Mouse (Mus musculus): ENCODE measurements around the gene P2ry2. TPM values are rescaled to one million over a fixed set of nuclear protein-coding genes. Genes with fewer than 3 reads are reported as not detected.

P2ry2 gene
- total RNA-seq, 1 experiment = 2.8 TPM

- TF ChIP-seq ZC3H11A (IDR thresholded peaks at IDR 0.05; ENCODE audit: borderline replicate concordance, low read depth, low read length) (no peak), MAFK (IDR thresholded peaks at IDR 0.05; ENCODE audit: insufficient read depth, low read depth, low read length) (no peak), CHD2 (IDR thresholded peaks at IDR 0.05; ENCODE audit: low read depth, low read length) (no peak), ZNF384 (IDR thresholded peaks at IDR 0.05; ENCODE audit: low read depth, low read length) (no peak), HCFC1 (IDR thresholded peaks at IDR 0.05; ENCODE audit: borderline replicate concordance, insufficient read depth, low read length) (no peak)
- in situ Hi-C loops (cut with MboI; ENCODE audit: low sequenced_read_pairs in 2 of 2, unreplicated experiment in 2 of 2) = no loop called here
- H3K4me1 ChIP-seq (ENCODE audit: control insufficient read depth in 2 of 2, insufficient read depth in 2 of 2, low read length in 2 of 2, poor library complexity in 1 of 2) = peaks cover 0 to 3% of the 10 kb centered on the region in 2 experiments; a peak in 1 of 4 replicates
Observed at GRCm38 (mm10) chr7:100951903-100952302, 60.8 kb downstream of the P2ry2 start.

DNA sequence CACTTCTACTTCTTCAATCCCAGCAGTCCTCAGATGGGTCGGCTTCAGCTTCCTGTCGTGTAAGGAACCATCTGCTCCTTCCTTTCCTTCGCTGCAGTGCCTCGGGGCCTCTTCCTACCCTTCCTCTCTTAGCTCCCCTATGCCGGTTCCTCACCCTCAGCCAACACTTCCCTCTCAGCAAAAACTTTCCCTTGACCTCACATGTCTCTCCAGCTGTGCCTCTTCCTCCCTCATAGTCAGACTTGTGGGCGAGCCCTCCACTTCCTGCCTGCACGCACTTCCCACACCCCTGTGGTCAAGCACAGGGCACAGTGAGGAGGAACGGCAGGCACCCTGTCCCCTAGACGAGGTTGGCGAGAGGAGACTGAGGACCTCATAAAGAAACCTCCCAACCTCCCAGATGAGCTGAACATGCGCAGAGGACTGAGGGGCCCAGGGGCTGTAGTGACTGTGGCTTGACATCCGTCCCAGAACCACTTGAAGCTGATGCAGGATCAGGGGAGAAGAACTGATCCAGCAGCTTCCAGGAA lies 62.1 kb downstream of the P2ry2 start:
- H3K9ac ChIP-seq (ENCODE audit: insufficient read depth, low read depth, low read length, poor library complexity, severe bottlenecking) = no peak overlapping the region
- DNase-seq (ENCODE audit: low read depth, low spot score) = no peak
- no peak for TF ChIP-seq ZC3H11A (IDR thresholded peaks at IDR 0.05; ENCODE audit: borderline replicate concordance, low read depth, low read length)
- H3K36me3 ChIP-seq (ENCODE audit: control insufficient read depth, insufficient read depth, low read length, poor library complexity, severe bottlenecking) = no peaks in the 10 kb centered on the region
- no peak overlapping the region for H3K4me3 ChIP-seq (ENCODE audit: insufficient read depth in 1 of 2, low read depth in 1 of 2, low read length in 2 of 2, poor library complexity in 1 of 2, severe bottlenecking in 1 of 2)
- H3K27ac ChIP-seq (ENCODE audit: insufficient read depth, low read depth, low read length, poor library complexity, severe bottlenecking) = no peak overlapping the region; the same call in 1 of the 2 replicates
- H3K4me1 ChIP-seq (ENCODE audit: control insufficient read depth in 2 of 2, insufficient read depth in 2 of 2, low read length in 2 of 2, poor library complexity in 1 of 2) = peaks cover 0 to 3% of the 10 kb centered on the region in 2 experiments; a peak in 1 of 4 replicates
- in situ Hi-C loops (cut with MboI; ENCODE audit: low sequenced_read_pairs in 2 of 2, unreplicated experiment in 2 of 2) = no loop called here
- H3K9me3 ChIP-seq (ENCODE audit: control insufficient read depth, insufficient read depth, low read depth, low read length) = no peaks in the 10 kb centered on the region

More at GRCm38 (mm10) chr7:100951903-100952302, 60.8 kb downstream of the P2ry2 start:
- Histone ChIP-seq H3K9me3 (ENCODE audit: control insufficient read depth, insufficient read depth, low read depth, low read length) (no peaks in the 10 kb centered on the region), H3K27ac (ENCODE audit: insufficient read depth, low read depth, low read length, poor library complexity, severe bottlenecking) (no peak overlapping the region), H3K9ac (ENCODE audit: insufficient read depth, low read depth, low read length, poor library complexity, severe bottlenecking) (no peak overlapping the region), H3K4me3 (ENCODE audit: insufficient read depth in 1 of 2, low read depth in 1 of 2, low read length in 2 of 2, poor library complexity in 1 of 2, severe bottlenecking in 1 of 2) (no peak overlapping the region), H3K36me3 (ENCODE audit: control insufficient read depth, insufficient read depth, low read length, poor library complexity, severe bottlenecking) (no peaks in the 10 kb centered on the region)
- no peak for DNase-seq (ENCODE audit: low read depth, low spot score)

DNA sequence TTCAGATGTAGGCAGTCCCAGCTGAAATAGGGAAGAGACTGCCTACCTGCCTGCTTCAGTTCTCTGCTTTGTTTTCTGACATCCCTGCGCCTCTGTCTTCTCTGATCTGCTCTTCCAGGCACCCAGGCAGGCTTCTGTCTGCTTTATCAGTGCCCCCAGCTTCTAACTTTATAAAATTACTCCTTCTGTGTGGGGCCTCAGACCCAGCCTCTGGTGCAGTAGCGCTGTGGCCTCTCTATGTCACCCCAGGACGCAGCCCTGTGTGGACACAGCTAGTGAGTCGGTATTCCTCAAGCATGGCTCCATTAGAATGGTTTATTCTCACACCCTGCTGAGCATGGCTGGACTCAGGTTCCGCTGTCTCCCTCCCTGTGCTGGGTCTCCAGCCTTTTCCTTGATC lies 62.6 kb downstream of the P2ry2 start:
- Histone ChIP-seq H3K36me3 (ENCODE audit: control insufficient read depth, insufficient read depth, low read length, poor library complexity, severe bottlenecking) (no peaks in the 10 kb centered on the region), H3K9ac (ENCODE audit: insufficient read depth, low read depth, low read length, poor library complexity, severe bottlenecking) (no peak overlapping the region), H3K4me3 (ENCODE audit: insufficient read depth in 1 of 2, low read depth in 1 of 2, low read length in 2 of 2, poor library complexity in 1 of 2, severe bottlenecking in 1 of 2) (no peak overlapping the region), H3K27ac (ENCODE audit: insufficient read depth, low read depth, low read length, poor library complexity, severe bottlenecking) (no peak overlapping the region), H3K9me3 (ENCODE audit: control insufficient read depth, insufficient read depth, low read depth, low read length) (no peaks in the 10 kb centered on the region), H3K4me1 (ENCODE audit: control insufficient read depth in 2 of 2, insufficient read depth in 2 of 2, low read length in 2 of 2, poor library complexity in 1 of 2) (peaks cover 0 to 3% of the 10 kb centered on the region in 2 experiments; a peak in 1 of 4 replicates)
- in situ Hi-C loops (cut with MboI; ENCODE audit: low sequenced_read_pairs in 2 of 2, unreplicated experiment in 2 of 2) = no loop called here
- no peak for DNase-seq (ENCODE audit: low read depth, low spot score)
- TF ChIP-seq MAFK (IDR thresholded peaks at IDR 0.05; ENCODE audit: insufficient read depth, low read depth, low read length) (no peak), CHD2 (IDR thresholded peaks at IDR 0.05; ENCODE audit: low read depth, low read length) (no peak), ZNF384 (IDR thresholded peaks at IDR 0.05; ENCODE audit: low read depth, low read length) (no peak)

Other genes with a start within 250 kb of the P2ry2 start
- gene Relt, start 149.4 kb downstream of the P2ry2 start, total RNA-seq (2012; rRNA removed) = 16.1 and 19.1 TPM in 2 replicates
- gene Arhgef17, start 80.8 kb downstream of the P2ry2 start, total RNA-seq (2012; rRNA removed) = 21.8 and 23.2 TPM in 2 replicates
- gene P2ry6, start 38.2 kb downstream of the P2ry2 start, total RNA-seq (2012; rRNA removed) = 0.45 and 0.95 TPM in 2 replicates
- 10.7 and 11.1 TPM in 2 replicates for gene Fchsd2, start 80.0 kb upstream of the P2ry2 start, total RNA-seq (2012; rRNA removed)

Data from ES-E14 (cell line).